Comparison of ENCODE assay signal across 11 mouse cellular contexts in genomic region chr15:77014431-77014830, GRCm38 (mm10). TPM values are rescaled to one million over a fixed set of nuclear protein-coding genes. Genes with fewer than 3 reads are reported as not detected.
DNase-seq lines count a peak whose midpoint lies in the region; ATAC-seq and TF ChIP-seq lines count a peak whose summit lies in the region.
"Had no signal": no experiment of that assay in that cellular context is flagged by ENCODE, and none has a peak within 500 bp of the region (broad histone marks: within the 10 kb centered on the region; RNA-seq: fewer than 3 reads in every experiment).

No protein-coding gene starts in this region.

- no peak for TF ChIP-seq POLR2A in limb, embryonic 14.5 days (IDR thresholded peaks at IDR 0.05; ENCODE audit: borderline replicate concordance, extremely low read depth, insufficient read depth, insufficient read length)

- no peaks in the 10 kb centered on the region for H3K36me3 ChIP-seq in intestine, embryonic 14.5 days (ENCODE audit: control insufficient read depth, insufficient read depth, low read length)
- H3K36me3 ChIP-seq in intestine, embryonic 15.5 days, result no peaks in the 10 kb centered on the region
- no peaks in the 10 kb centered on the region for H3K36me3 ChIP-seq in embryonic facial prominence, embryonic 12.5 days
- no peaks in the 10 kb centered on the region; the same call in 1 of the 2 replicates for H3K36me3 ChIP-seq in heart, embryonic 15.5 days
- no peaks in the 10 kb centered on the region for H3K36me3 ChIP-seq in limb, embryonic 14.5 days (ENCODE audit: control insufficient read depth, insufficient read depth, low read length)
- H3K36me3 ChIP-seq: midbrain, embryonic 12.5 days had no signal

- H3K27ac ChIP-seq in intestine, embryonic 14.5 days (ENCODE audit: low read depth), result peak overlapping the region; percentile 29; the same call in 1 of the 2 replicates
- no peak overlapping the region for H3K27ac ChIP-seq in intestine, embryonic 15.5 days
- H3K27ac ChIP-seq in embryonic facial prominence, embryonic 12.5 days, result peak overlapping the region; percentile 70; the same call in 1 of the 2 replicates
- peak overlapping the region; percentile 98 for H3K27ac ChIP-seq in heart, embryonic 15.5 days
- 0 out of 2 replicates have a peak overlapping the region, but pooled peaks have one; percentile 13 for H3K27ac ChIP-seq in limb, embryonic 14.5 days (replicated peaks; ENCODE audit: low read depth, low read length)

- no peak overlapping the region for H3K4me2 ChIP-seq in intestine, embryonic 14.5 days (ENCODE audit: low read length)
- H3K4me2 ChIP-seq in intestine, embryonic 15.5 days (replicated peaks), result no peak overlapping the region
- 0 out of 2 replicates have a peak overlapping the region, but pooled peaks have one; percentile 20 for H3K4me2 ChIP-seq in embryonic facial prominence, embryonic 12.5 days (replicated peaks)
- peak overlapping the region; percentile 55 for H3K4me2 ChIP-seq in heart, embryonic 15.5 days
- no peak overlapping the region for H3K4me2 ChIP-seq in limb, embryonic 14.5 days (replicated peaks; ENCODE audit: low read depth, low read length, severe bottlenecking)
- H3K4me2 ChIP-seq: midbrain, embryonic 12.5 days had no signal

- WGBS in intestine, embryonic 14.5 days, result 46% methylated on average over 6 of the region's 6 CpGs
- WGBS in intestine, embryonic 15.5 days, result 41% methylated on average over 6 of the region's 6 CpGs
- 43% methylated on average over 6 of the region's 6 CpGs for WGBS in embryonic facial prominence, embryonic 12.5 days
- WGBS in heart, embryonic 15.5 days, result 10% methylated on average over 6 of the region's 6 CpGs
- WGBS in limb, embryonic 14.5 days, result 62% methylated on average over 6 of the region's 6 CpGs

- H3K9me3 ChIP-seq in intestine, embryonic 14.5 days (ENCODE audit: control insufficient read depth, low read length), result no peaks in the 10 kb centered on the region
- H3K9me3 ChIP-seq in intestine, embryonic 15.5 days, result no peaks in the 10 kb centered on the region
- no peaks in the 10 kb centered on the region for H3K9me3 ChIP-seq in embryonic facial prominence, embryonic 12.5 days
- H3K9me3 ChIP-seq in heart, embryonic 15.5 days (replicated peaks), result no peaks in the 10 kb centered on the region
- H3K9me3 ChIP-seq in limb, embryonic 14.5 days (ENCODE audit: control insufficient read depth, low read length), result no peaks in the 10 kb centered on the region
- H3K9me3 ChIP-seq: midbrain, embryonic 12.5 days had no signal

- no peaks in the 10 kb centered on the region for H3K27me3 ChIP-seq in intestine, embryonic 14.5 days (replicated peaks; ENCODE audit: control insufficient read depth, insufficient read depth, low read length)
- no peaks in the 10 kb centered on the region for H3K27me3 ChIP-seq in intestine, embryonic 15.5 days (replicated peaks)
- H3K27me3 ChIP-seq in embryonic facial prominence, embryonic 12.5 days, result no peaks in the 10 kb centered on the region
- no peaks in the 10 kb centered on the region for H3K27me3 ChIP-seq in heart, embryonic 15.5 days
- H3K27me3 ChIP-seq in limb, embryonic 14.5 days (ENCODE audit: control insufficient read depth, insufficient read depth, low read length), result no peaks in the 10 kb centered on the region

- no peak for DNase-seq in intestine, embryonic 14.5 days (ENCODE audit: low spot score)
- DNase-seq in limb, embryonic 14.5 days (ENCODE audit: low spot score), result no peak
- DNase-seq in Muller cell, postnatal 12 days (ENCODE audit: inconsistent ontology term), result no peak
- DNase-seq in B cell, adult 2 months, result no peak
- no peak for DNase-seq in thymus, postnatal 4 days
- DNase-seq: cerebellum, adult 18-20 months; left cerebral cortex, postnatal 4 days had no signal

- no peak overlapping the region for H3K9ac ChIP-seq in intestine, embryonic 14.5 days (ENCODE audit: low read length)
- no peak overlapping the region for H3K9ac ChIP-seq in intestine, embryonic 15.5 days
- no peak overlapping the region for H3K9ac ChIP-seq in embryonic facial prominence, embryonic 12.5 days
- H3K9ac ChIP-seq in heart, embryonic 15.5 days, result peak overlapping the region; percentile 35
- no peak overlapping the region for H3K9ac ChIP-seq in limb, embryonic 14.5 days (ENCODE audit: low read depth, low read length, severe bottlenecking)
- H3K9ac ChIP-seq: midbrain, embryonic 12.5 days had no signal

- peaks cover 21% of the 10 kb centered on the region for H3K4me1 ChIP-seq in intestine, embryonic 14.5 days (replicated peaks; ENCODE audit: control insufficient read depth, insufficient read depth, low read length)
- peaks cover 8% of the 10 kb centered on the region for H3K4me1 ChIP-seq in intestine, embryonic 15.5 days (replicated peaks)
- peaks cover 18% of the 10 kb centered on the region for H3K4me1 ChIP-seq in embryonic facial prominence, embryonic 12.5 days
- H3K4me1 ChIP-seq in heart, embryonic 15.5 days (replicated peaks), result peaks cover 78% of the 10 kb centered on the region
- no peaks in the 10 kb centered on the region for H3K4me1 ChIP-seq in limb, embryonic 14.5 days (ENCODE audit: control insufficient read depth, insufficient read depth, low read length)

- no peak overlapping the region for H3K4me3 ChIP-seq in intestine, embryonic 14.5 days (ENCODE audit: low read depth, low read length)
- H3K4me3 ChIP-seq in intestine, embryonic 15.5 days (replicated peaks), result no peak overlapping the region
- H3K4me3 ChIP-seq in embryonic facial prominence, embryonic 12.5 days, result no peak overlapping the region
- H3K4me3 ChIP-seq in heart, embryonic 15.5 days, result no peak overlapping the region
- H3K4me3 ChIP-seq in limb, embryonic 14.5 days (replicated peaks; ENCODE audit: low read length), result no peak overlapping the region
- H3K4me3 ChIP-seq: midbrain, embryonic 12.5 days had no signal

- no peak for ATAC-seq in intestine, embryonic 14.5 days (replicated peaks; ENCODE audit: low FRiP score, low TSS enrichment, low read depth)
- ATAC-seq in intestine, embryonic 15.5 days, result no peak
- no peak for ATAC-seq in embryonic facial prominence, embryonic 12.5 days (ENCODE audit: insufficient number of reproducible peaks, insufficient read depth, low FRiP score, low TSS enrichment)
- no peak for ATAC-seq in heart, embryonic 15.5 days (replicated peaks; ENCODE audit: insufficient number of reproducible peaks, insufficient read depth, low FRiP score, low read depth)
- no peak; the same call in 1 of the 2 replicates for ATAC-seq in limb, embryonic 14.5 days (ENCODE audit: low FRiP score, low read depth)

RNA-seq across cellular contexts. Expression of gene Apol6, which starts 30.1 kb away (rescaled TPM):
- polyA plus RNA-seq in intestine, embryonic 14.5 days (2014; fragmentation: Nextera tagmentation; extraction: Ambion mirVana), result 0.58 and 0.84 TPM in 2 replicates
- 0.63 and 0.69 TPM in 2 replicates for polyA plus RNA-seq in intestine, embryonic 15.5 days (2015; fragmentation: Nextera tagmentation; extraction: Ambion mirVana)
- polyA plus RNA-seq in embryonic facial prominence, embryonic 12.5 days (2016; fragmentation: Nextera tagmentation; extraction: Ambion mirVana), result 0.09 TPM in 1 of 2 replicates, not detected in the other
- 0.19 and 0.26 TPM in 2 replicates for polyA plus RNA-seq in heart, embryonic 15.5 days (2015; fragmentation: Nextera tagmentation; extraction: Ambion mirVana)
- polyA plus RNA-seq in limb, embryonic 14.5 days (2012; rRNA removed), result 0.49 and 0.53 TPM in 2 replicates
- polyA plus RNA-seq in limb, embryonic 14.5 days (2014; fragmentation: Nextera tagmentation; extraction: Ambion mirVana), result not detected in 2 replicates
- polyA plus RNA-seq: midbrain, embryonic 12.5 days had no signal

RNA-seq across cellular contexts. Expression of gene Mb, which starts 36.0 kb away (rescaled TPM):
- polyA plus RNA-seq in intestine, embryonic 14.5 days (2014; fragmentation: Nextera tagmentation; extraction: Ambion mirVana), result 0.35 and 0.65 TPM in 2 replicates
- polyA plus RNA-seq in intestine, embryonic 15.5 days (2015; fragmentation: Nextera tagmentation; extraction: Ambion mirVana), result 0.24 and 0.44 TPM in 2 replicates
- 1.2 and 1.3 TPM in 2 replicates for polyA plus RNA-seq in embryonic facial prominence, embryonic 12.5 days (2016; fragmentation: Nextera tagmentation; extraction: Ambion mirVana)
- 776 and 844 TPM in 2 replicates for polyA plus RNA-seq in heart, embryonic 15.5 days (2015; fragmentation: Nextera tagmentation; extraction: Ambion mirVana)
- polyA plus RNA-seq in limb, embryonic 14.5 days (2012; rRNA removed), result 10.4 and 12.0 TPM in 2 replicates
- 10.9 and 12.0 TPM in 2 replicates for polyA plus RNA-seq in limb, embryonic 14.5 days (2014; fragmentation: Nextera tagmentation; extraction: Ambion mirVana)
- polyA plus RNA-seq: midbrain, embryonic 12.5 days had no signal

Comparison
In these comparisons a context has a peak if more than half of its experiments do, and no peak if none do; other contexts are left out.
1. H3K4me2 ChIP-seq: peak in embryonic facial prominence, embryonic 12.5 days (single experiment) and heart, embryonic 15.5 days (single experiment); none in intestine, embryonic 14.5 days (single experiment), intestine, embryonic 15.5 days (single experiment) and limb, embryonic 14.5 days (single experiment).
2. RNA of gene Mb, which starts 36.0 kb away (polyA plus RNA-seq): 776 to 844 TPM in heart, embryonic 15.5 days; 10.4 to 12.0 TPM in limb, embryonic 14.5 days, 1.2 to 1.3 TPM in embryonic facial prominence, embryonic 12.5 days, 0.24 to 0.44 TPM in intestine, embryonic 15.5 days and 0.35 to 0.65 TPM in intestine, embryonic 14.5 days; every median in the first group is over 10 times any median in the second.